Mouse (Mus musculus) neutrophil, adult 5-6 weeks (primary cell): ENCODE results near the gene Telo2. TPM values are rescaled to one million over a fixed set of nuclear protein-coding genes. Genes with fewer than 3 reads are reported as not detected.

Experiments used
- ATAC-seq: fragments of 151-379, 151-347 bp; 2 replicates; pipeline ENCODE4 v1.8.0; 2017; ENCODE audit warnings: mild to moderate bottlenecking, moderate TSS enrichment; ENCODE audit not compliant: insufficient number of reproducible peaks, poor library complexity, low FRiP score, severe bottlenecking; ENCODE audit errors: extremely low read depth
- total RNA-seq: library from RNA; stranded (forward); fragments of 200-1000 nt; gene quantifications from 2 replicates; pipeline ENCODE4 v1.2.3, GENCODE M21; 2017

Telo2 gene
- total RNA-seq, 1 experiment from 2014 or later = 19.6 TPM

- ATAC-seq = no peak
Measured at GRCm38 (mm10) chr17:25065189-25065588, 50.6 kb downstream of the Telo2 start.

GRCm38 (mm10) chr17:25064351-25064750 is 51.4 kb downstream of the Telo2 start:
- no peak for ATAC-seq

DNA sequence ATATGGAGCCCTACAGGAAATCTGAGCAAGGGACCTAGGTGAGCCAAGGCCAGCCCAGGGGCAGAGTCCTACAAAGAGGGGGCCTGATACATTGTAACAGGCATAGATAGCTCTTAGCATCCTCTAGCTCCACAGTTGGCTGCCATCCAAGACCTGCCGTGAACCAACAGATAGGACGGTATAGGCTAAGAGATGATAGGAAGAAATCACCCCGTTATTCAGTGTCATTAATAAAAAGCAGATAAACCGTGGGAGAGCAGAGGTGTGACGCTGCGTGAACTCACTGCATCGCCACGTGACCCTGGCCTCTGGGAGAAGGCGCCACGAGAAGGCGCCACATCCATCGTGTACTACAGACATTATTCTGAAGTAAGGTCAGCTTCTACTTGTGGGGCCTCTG is 51.9 kb downstream of the Telo2 start:
- ATAC-seq = no peak

DNA sequence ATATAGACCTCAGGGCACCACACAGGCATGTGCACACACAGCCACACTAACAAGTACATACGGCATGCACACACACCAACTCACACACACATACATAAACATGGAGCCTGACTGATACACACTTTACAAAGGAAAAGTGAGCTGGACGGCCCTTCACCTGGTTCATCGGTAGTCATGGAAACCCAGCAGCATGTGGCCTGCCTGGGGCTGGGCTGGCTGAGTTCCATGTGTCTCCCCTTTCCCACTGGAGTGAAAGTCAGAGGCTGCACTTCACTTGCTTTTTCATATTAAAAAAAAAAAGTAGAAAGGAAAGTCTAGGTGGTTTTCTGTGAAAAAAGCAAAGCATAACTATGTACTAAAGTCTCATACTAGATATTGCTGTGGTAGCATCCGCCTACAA is 52.5 kb downstream of the Telo2 start:
- no peak for ATAC-seq

DNA sequence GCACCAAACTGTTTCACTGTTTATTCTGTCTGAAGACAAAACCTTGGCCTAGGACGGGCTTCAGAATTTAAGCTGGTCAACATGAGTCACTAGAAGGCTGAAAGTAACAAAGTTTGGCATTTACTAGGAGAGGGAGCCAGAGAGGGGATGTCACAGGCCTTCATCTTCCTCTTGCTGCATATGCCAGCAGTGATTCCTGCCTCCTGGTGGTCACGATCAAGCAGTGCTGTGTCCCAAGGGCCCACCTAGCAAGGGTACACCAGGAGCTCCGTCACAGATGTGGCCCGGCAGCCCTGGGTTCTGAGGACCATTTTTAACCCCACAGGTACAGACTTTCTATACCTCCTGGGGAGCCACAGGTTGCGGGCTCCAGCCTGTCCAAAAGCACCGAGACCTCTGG is 58.7 kb downstream of the Telo2 start:
- no peak for ATAC-seq

DNA sequence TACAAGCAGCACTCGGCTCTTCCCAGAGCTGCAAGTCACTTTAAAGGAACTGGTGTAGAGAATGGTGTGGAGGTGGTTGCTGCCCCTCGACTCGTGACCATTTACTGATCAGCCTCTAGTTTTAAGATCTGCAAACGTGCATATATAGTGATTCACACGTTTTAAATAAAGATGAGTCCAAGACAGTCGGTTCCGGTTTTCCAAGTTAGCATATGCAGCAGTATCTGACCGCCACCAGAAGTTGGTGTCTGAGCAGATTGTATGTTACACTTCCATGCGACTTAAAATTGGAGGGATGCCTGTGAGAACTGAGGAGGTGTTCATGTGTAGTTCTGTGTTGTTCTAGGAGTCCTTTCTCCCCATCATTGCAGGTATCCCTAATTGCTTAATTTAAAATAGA is 62.5 kb downstream of the Telo2 start:
- ATAC-seq = no peak

Other genes starting within 250 kb of the Telo2 start
- gene Igfals, start 250.0 kb downstream of the Telo2 start, total RNA-seq = not detected in 2 replicates
- gene Nubp2, start 229.6 kb downstream of the Telo2 start, total RNA-seq = 26.3 and 32.4 TPM in 2 replicates
- gene Spsb3, start 229.3 kb downstream of the Telo2 start, total RNA-seq = 19.7 and 24.6 TPM in 2 replicates
- gene Eme2, start 220.9 kb downstream of the Telo2 start, total RNA-seq = 26.3 and 30.2 TPM in 2 replicates
- gene Mrps34, start 220.9 kb downstream of the Telo2 start, total RNA-seq = 9.4 and 15.3 TPM in 2 replicates
- 26.1 and 34.3 TPM in 2 replicates for gene Nme3, start 219.5 kb downstream of the Telo2 start, total RNA-seq
- 115 and 127 TPM in 2 replicates for gene Mapk8ip3, start 179.0 kb downstream of the Telo2 start, total RNA-seq
- 20.0 and 20.6 TPM in 2 replicates for gene Jpt2, start 155.3 kb downstream of the Telo2 start, total RNA-seq
- 18.3 and 20.7 TPM in 2 replicates for gene Cramp1l, start 100.2 kb downstream of the Telo2 start, total RNA-seq
- 40.9 and 48.3 TPM in 2 replicates for gene Ift140, start 99.9 kb downstream of the Telo2 start, total RNA-seq
- gene Tmem204, start 32.4 kb downstream of the Telo2 start, total RNA-seq = not detected in 2 replicates
- gene Ptx4, start 4.8 kb upstream of the Telo2 start, total RNA-seq = not detected in 2 replicates
- 21.5 and 25.0 TPM in 2 replicates for gene Clcn7, start 17.4 kb upstream of the Telo2 start, total RNA-seq
- 0.12 TPM in 1 of 2 replicates, not detected in the other for gene Ccdc154, start 46.5 kb upstream of the Telo2 start, total RNA-seq
- gene Gm38655, start 59.5 kb upstream of the Telo2 start, total RNA-seq = not detected in 2 replicates
- gene BC003965, start 68.6 kb upstream of the Telo2 start, total RNA-seq = 6.8 TPM in 2 replicates
- gene Unkl, start 72.4 kb upstream of the Telo2 start, total RNA-seq = 20.4 and 23.8 TPM in 2 replicates
- gene Gnptg, start 124.2 kb upstream of the Telo2 start, total RNA-seq = 14.4 and 19.4 TPM in 2 replicates
- 19.8 and 20.5 TPM in 2 replicates for gene Tsr3, start 124.2 kb upstream of the Telo2 start, total RNA-seq
- 5.4 and 7.8 TPM in 2 replicates for gene Baiap3, start 140.4 kb upstream of the Telo2 start, total RNA-seq
- gene Ube2i, start 158.7 kb upstream of the Telo2 start, total RNA-seq = 303 and 329 TPM in 2 replicates
- gene Prss34, start 182.4 kb upstream of the Telo2 start, total RNA-seq = 0.58 TPM in 1 of 2 replicates, not detected in the other
- gene Prss28, start 192.7 kb upstream of the Telo2 start, total RNA-seq = not detected in 2 replicates
- gene Prss29, start 202.7 kb upstream of the Telo2 start, total RNA-seq = not detected in 2 replicates
- not detected in 2 replicates for gene Tpsab1, start 229.6 kb upstream of the Telo2 start, total RNA-seq